Mouse (Mus musculus) CD4-positive helper T cell, adult 2 months (primary cell): ENCODE data around the gene Atic.

Experiments
- DNase-seq: peaks from one replicate; pipeline ENCODE4 v3.0.0-alpha.2; 2012; ENCODE audit warnings: low read depth, missing footprints, low spot score

Atic gene

GRCm38 (mm10) chr1:71556688-71557612 lies at the start of gene Atic:
Gene Atic, plus strand, starts transcription at chr1:71557150.
- DNase-seq = peak; percentile 94

- DNase-seq = no peak
These were observed 49.7 kb upstream of the Atic start for GRCm38 (mm10) chr1:71507251-71507650.

GRCm38 (mm10) chr1:71515041-71515440 lies 41.9 kb upstream of the Atic start:
- no peak for DNase-seq

GRCm38 (mm10) chr1:71528808-71529648 lies 27.9 kb upstream of the Atic start:
- DNase-seq = no peak

- DNase-seq = no peak
These were observed 26.2 kb upstream of the Atic start for GRCm38 (mm10) chr1:71530779-71531178.

- peak; percentile 23 for DNase-seq
These were observed 25.3 kb upstream of the Atic start for GRCm38 (mm10) chr1:71531653-71532052.

- no peak for DNase-seq
These were observed 17.3 kb upstream of the Atic start for GRCm38 (mm10) chr1:71539641-71540040.

- no peak for DNase-seq
These were observed 16.5 kb upstream of the Atic start for GRCm38 (mm10) chr1:71540437-71540836.

- DNase-seq = no peak
These were observed 6.2 kb upstream of the Atic start for GRCm38 (mm10) chr1:71550626-71551195.

GRCm38 (mm10) chr1:71560626-71561025 lies 3.7 kb downstream of the Atic start:
- no peak for DNase-seq

- no peak for DNase-seq
These were observed 7.3 kb downstream of the Atic start for GRCm38 (mm10) chr1:71564291-71564690.

GRCm38 (mm10) chr1:71567884-71568605 lies 11.1 kb downstream of the Atic start:
- DNase-seq = no peak

GRCm38 (mm10) chr1:71570116-71570515 lies 13.2 kb downstream of the Atic start:
- no peak for DNase-seq

GRCm38 (mm10) chr1:71575987-71576386 lies 19.0 kb downstream of the Atic start:
- DNase-seq = no peak

GRCm38 (mm10) chr1:71576837-71577236 lies 19.9 kb downstream of the Atic start:
- DNase-seq = peak; percentile 42

- DNase-seq = no peak
These were observed 22.6 kb downstream of the Atic start for GRCm38 (mm10) chr1:71579526-71579925.

GRCm38 (mm10) chr1:71580408-71580807 lies 23.5 kb downstream of the Atic start:
- no peak for DNase-seq

- no peak for DNase-seq
These were observed 26.4 kb downstream of the Atic start for GRCm38 (mm10) chr1:71583302-71583701.

GRCm38 (mm10) chr1:71583900-71584299 lies 26.9 kb downstream of the Atic start:
- DNase-seq = no peak

- no peak for DNase-seq
These were observed 29.7 kb downstream of the Atic start for GRCm38 (mm10) chr1:71586658-71587057.

- DNase-seq = no peak
These were observed 33.1 kb downstream of the Atic start for GRCm38 (mm10) chr1:71590038-71590437.
